Mouse (Mus musculus): Measurements from ENCODE around the gene Vrk1. TPM values are rescaled to one million over a fixed set of nuclear protein-coding genes. Genes with fewer than 3 reads are reported as not detected.

Vrk1 gene
- total RNA-seq, 2 experiments from 2014 or later = 7.5 to 8.6 TPM

DNA sequence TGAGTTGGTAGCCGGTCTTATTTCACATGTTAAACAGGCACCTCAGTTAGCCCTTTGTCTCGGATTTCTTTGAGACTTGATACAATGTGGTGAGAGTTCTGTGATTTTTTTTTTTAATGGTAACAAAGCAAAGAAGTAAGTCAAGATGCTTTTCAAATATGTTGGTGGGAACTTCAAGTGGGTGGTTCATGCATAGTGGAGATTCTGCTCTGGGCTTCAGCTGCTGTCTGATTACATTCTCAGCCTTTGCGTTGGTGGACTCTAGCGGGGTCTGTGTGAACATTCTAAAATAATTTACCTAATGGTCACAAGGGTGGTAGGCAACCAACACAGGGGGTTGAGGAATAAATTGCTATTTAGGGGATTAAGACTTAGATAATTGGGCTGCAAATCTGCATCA, 14.1 kb upstream of the Vrk1 start:
- DNase-seq (ENCODE audit: low spot score) = no peak
- intact Hi-C loops (cut with DNase I) = no loop called here

DNA sequence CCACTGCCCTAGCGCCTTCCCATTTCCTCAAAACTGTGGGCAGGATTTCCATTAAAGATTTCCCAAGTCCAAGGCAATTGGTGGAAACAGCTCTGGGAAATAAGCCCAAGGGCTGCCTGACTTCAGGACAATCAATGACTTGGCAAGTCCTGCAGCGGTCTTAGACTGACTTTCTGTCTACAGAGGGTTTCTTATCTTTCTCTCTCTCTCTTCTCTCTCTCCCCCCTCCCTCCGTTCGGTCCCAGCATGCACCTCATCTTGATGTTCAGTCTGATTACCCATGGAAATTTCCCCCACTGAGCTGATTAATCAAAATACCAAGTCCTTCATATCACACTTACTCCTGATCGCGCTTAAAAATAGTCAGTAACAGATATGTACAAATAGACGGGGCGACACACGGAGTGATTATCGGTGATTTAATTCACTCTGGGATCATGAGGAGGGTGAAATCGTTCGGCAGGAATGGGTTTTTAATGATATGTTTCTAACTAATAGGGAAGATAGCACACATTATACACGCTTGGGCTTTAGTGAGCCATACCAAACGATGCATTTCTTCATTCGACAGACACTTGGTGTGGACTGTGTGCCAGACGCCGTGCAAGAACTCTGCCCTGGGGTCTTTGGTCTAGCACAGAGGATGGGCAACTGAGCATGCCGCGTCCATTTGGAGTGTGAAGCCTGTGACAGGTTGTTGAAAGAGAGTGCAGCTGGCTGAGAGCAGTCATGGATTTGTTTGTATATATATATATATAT, 12.8 kb upstream of the Vrk1 start:
- DNase-seq (ENCODE audit: low spot score) = no peak
- intact Hi-C loops (cut with DNase I) = no loop called here

DNA sequence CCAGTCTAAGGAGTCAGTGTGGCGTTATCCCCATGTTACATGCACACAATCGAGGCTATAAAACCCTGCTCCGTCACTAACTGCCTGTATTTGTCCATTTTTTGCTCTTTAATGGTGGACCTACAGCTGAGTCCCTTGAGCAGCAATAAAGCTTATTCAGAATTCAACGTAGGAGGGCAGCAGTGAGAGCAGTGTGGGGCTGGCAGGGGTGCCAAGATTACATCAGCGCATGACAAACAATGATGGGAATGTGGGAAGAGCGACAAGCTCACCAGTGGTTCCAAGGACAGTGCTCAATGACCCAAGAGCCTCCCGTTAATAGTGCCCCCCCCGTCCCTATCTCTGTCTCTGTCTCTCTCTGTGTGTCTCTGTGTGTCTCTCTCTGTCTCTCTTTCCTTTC, 8.3 kb upstream of the Vrk1 start:
- DNase-seq (ENCODE audit: low spot score) = no peak
- intact Hi-C loops (cut with DNase I) = no loop called here

- intact Hi-C loops (cut with DNase I) = no loop called here
- DNase-seq (ENCODE audit: low spot score) = no peak
These were observed 5.3 kb upstream of the Vrk1 start for GRCm38 (mm10) chr12:106004719-106005118.

DNA sequence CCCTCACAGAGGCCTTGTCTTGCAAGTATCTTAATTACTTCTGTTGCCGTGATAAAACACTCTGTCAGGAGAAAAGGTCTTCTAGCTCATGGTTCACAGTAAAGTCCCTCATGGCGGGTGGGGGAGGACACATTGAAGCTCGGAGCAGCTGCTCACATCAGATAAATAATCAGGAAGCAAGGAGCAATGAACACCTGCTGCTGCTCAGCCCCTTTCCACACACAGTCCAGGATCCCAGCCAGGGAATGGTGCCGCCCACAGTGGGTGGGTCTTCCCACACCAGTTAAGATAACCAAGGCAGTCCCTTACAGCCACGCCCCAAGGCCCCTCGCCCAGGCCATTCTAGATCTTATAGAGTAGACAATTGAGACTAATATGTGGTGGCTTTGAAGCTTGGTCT, 3.8 kb upstream of the Vrk1 start:
- DNase-seq (ENCODE audit: low spot score) = no peak
- intact Hi-C loops (cut with DNase I) = no loop called here

GRCm38 (mm10) chr12:106008348-106009050, 1.5 kb upstream of the Vrk1 start:
- intact Hi-C loops (cut with DNase I) = no loop called here
- DNase-seq (ENCODE audit: low spot score) = peak; percentile 40

DNA sequence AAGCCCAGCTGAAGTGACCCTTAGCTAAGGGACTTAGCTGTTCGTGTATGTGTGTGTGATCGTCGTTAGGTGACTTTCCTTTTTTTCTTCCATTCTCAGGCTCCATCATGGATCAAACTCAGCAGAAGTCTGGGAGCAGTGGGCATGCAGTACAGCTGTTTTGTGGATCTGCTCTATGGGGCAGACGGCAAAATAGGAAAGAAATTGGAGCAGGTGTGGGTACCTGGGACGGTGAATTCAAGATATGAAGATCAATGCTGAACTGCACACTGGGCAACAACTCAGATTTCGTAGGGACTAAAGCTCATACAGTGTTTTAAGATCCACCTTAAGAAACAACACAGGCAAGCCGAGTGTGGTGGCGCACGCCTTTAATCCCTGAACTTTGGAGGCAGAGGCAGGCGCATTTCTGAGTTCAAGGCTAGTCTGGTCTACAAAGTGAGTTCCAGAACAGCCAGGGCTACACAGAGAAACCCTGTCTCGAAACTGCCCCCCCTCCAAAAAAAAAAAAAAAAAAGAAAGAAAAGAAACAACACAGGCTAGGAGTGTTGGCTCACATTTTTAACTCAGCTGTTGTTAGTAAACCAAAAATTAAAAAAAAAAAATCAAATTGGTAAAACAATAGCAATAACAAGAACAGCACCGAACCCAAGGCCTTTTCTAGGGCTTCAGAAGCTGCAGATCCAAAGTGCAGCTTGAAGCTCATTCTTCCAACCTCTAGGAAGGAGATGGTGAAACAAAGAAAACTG, 732 bp upstream of the Vrk1 start:
- intact Hi-C loops (cut with DNase I) = no loop called here

DNA sequence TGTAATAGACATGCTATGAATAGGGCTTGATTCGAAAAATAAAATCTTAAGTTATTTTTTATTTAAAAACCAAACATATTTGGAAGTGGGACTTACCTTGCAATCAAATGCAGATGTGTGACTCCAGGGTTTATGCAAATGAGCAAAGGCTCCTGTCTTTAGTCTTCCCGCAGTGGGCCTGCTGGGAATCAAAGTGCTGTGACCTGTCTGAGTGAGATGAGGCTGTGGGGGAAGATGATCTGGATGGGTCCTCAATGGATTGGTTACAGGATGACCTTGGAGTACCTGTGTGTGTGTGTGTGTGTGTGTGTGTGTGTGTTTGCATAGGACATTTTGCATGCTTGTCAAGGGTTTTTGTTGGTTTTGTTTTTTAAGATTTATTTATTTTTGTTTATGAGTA, 2.1 kb downstream of the Vrk1 start:
- intact Hi-C loops (cut with DNase I) = loop anchor here (5.0 to 10.0 kb wide), 2 partner anchors 45 to 327 kb away; partner anchors contain the start of genes Atg2b and Gskip
- DNase-seq (ENCODE audit: low spot score) = no peak

More for the DNA sequence above, 732 bp upstream of the Vrk1 start:
- no peak for DNase-seq (ENCODE audit: low spot score)

- intact Hi-C loops (cut with DNase I) = loop anchor here (10.0 kb wide), 1 partner anchor 332 kb away; the partner anchor contains the start of genes Atg2b and Gskip
These were observed 6.4 kb downstream of the Vrk1 start for GRCm38 (mm10) chr12:106016265-106017012.

DNA sequence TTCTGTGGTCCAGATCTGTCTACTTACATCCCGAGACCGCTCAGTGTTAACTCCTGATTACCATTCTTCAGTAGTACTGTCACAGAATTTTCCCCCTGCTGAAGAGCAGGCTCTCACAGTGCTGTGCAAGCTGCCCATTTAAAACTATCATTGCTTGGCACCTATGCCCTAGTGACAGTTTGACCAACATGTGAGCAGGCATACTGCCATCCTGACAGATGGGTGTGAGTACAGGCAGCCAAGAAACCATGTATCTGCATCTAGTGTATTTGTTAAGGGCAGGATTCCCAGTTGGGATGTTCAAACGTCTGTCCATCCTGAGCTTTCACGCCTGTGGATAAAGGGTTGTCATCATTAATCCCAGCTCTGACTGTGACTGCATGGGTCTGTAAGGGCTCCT, 10.0 kb downstream of the Vrk1 start:
- no peak for DNase-seq (ENCODE audit: low spot score)
- intact Hi-C loops (cut with DNase I) = no loop called here

More at GRCm38 (mm10) chr12:106016265-106017012, 6.4 kb downstream of the Vrk1 start:
- no peak for DNase-seq (ENCODE audit: low spot score)

GRCm38 (mm10) chr12:106023652-106024051, 13.6 kb downstream of the Vrk1 start:
- DNase-seq (ENCODE audit: low spot score) = no peak
- intact Hi-C loops (cut with DNase I) = no loop called here

GRCm38 (mm10) chr12:106025416-106025815, 15.4 kb downstream of the Vrk1 start:
- intact Hi-C loops (cut with DNase I) = no loop called here
- no peak for DNase-seq (ENCODE audit: low spot score)

DNA sequence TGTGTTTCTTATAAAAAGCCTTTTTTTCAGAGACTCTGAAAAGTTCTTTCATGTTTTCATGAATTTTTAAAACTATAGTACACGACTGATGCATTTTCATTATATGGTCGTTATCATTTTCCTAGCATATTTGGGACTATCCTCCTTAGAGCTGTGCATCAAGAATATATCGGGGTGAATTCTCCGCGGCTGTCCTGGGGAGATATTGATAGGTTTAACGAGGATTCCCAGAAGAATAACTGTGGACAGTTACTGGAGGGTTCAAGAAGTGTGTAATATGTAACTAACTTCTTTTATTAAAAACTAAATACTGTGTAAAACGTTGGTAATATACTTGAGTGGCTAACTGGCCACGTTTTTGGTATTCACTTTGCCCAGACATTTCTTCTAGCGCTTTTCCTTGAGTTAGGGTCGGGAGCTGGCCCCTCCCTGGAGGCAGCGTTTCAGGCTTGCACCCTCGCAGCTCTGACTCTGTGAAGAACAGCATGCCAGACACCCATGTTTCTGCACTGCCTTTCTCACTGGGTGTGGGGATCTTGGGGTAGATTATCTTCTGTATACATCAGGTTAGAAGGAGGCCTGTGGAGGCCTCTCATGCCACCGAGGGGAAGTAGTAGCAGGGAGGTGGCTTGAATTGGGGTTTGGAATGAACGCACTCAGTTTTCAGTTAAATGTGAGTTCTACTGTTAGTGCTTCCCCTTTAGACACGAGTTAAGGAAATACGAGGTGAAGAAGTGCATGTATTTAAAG, 16.5 kb downstream of the Vrk1 start:
- no peak for DNase-seq (ENCODE audit: low spot score)
- intact Hi-C loops (cut with DNase I) = no loop called here

- intact Hi-C loops (cut with DNase I) = no loop called here
- DNase-seq (ENCODE audit: low spot score) = no peak
These were observed 17.3 kb downstream of the Vrk1 start for GRCm38 (mm10) chr12:106027372-106027771.

GRCm38 (mm10) chr12:106029582-106029981, 19.6 kb downstream of the Vrk1 start:
- intact Hi-C loops (cut with DNase I) = no loop called here
- DNase-seq (ENCODE audit: low spot score) = no peak

DNA sequence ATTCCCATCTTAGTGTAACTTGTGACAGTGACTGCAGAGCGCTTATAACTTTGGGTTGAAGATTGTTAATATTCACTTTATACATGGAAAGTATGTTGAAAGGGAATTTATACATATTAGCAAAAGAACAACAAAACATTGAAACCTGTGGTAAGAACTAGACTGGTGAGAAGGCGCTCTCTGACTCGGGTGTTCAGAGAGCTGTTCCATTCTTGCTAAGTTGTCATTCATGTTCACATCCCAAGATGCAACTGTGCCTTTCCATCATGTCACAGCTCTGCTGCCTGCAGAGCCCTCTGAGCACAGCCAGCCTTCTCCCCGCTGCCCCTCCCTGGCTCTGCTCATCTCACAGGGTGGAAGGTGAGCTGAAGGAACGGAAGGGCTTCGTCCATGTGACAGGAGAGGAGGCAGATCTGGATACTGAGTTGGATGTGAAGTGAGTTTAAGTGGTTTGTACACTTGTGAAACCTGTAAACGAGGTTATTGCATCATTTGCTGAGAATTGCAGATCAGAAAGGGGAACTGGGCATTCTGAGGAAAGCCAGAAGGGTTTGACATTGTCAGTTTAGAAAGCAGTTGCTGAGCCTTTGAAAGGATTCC, 20.2 kb downstream of the Vrk1 start:
- DNase-seq (ENCODE audit: low spot score) = no peak
- intact Hi-C loops (cut with DNase I) = no loop called here

GRCm38 (mm10) chr12:106030796-106031195, 20.8 kb downstream of the Vrk1 start:
- DNase-seq (ENCODE audit: low spot score) = no peak
- intact Hi-C loops (cut with DNase I) = no loop called here

DNA sequence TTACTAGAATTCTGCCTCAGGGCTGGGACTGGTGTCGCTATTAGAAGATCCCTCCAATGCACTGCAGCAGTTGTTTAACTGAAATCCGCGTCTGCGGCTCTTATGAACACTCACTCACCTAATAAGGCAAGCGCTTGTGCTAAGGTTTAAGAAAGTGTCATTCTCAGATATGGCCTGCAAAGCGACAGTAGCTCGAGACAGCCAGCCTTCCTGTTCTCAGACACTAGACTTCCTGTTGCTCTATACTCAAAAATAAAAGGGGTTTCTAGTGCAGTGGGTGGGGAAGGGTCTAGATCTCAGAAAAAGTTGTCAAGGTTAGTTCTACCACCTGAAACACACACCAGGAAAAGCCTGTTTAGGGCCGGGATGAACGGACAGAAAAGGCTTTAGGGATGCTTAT, 21.9 kb downstream of the Vrk1 start:
- intact Hi-C loops (cut with DNase I) = no loop called here
- DNase-seq (ENCODE audit: low spot score) = no peak

- intact Hi-C loops (cut with DNase I) = no loop called here
These were observed 22.3 kb downstream of the Vrk1 start for GRCm38 (mm10) chr12:106032361-106032760.

More at GRCm38 (mm10) chr12:106032361-106032760, 22.3 kb downstream of the Vrk1 start:
- no peak for DNase-seq (ENCODE audit: low spot score)

Measured in heart, postnatal 25 days (tissue).